9 mouse cellular contexts compared by ENCODE assay signal in the genomic region with DNA sequence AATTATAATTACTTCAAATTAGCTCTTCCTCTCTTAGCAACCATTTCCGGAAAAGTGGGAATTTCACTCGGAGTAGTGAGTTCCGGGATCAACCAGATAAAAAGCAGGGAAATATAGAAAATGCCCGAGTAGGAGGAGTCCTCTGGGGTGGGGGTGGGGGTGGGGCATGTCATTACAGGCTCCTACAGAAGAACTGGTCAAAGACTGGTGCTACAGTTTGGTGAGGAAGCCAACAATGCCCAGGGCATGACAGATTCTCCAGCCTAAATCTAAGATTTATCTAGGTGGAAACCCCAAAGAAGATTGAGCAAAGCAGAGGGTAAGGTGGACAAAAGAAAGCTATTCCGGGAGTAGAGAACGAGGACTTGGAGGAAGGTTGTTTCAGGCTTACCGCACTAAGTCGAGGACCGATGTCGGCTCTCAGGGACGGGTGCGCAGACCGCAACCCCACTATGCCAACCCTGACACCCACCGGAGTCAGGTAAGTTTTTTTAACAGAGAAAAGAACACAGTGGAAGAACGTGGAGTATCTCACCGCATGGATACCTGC. TPM values are rescaled to one million over a fixed set of nuclear protein-coding genes. Genes with fewer than 3 reads are reported as not detected.
A peak's percentile ranks its signal among the peaks of the same experiment; 100 is the strongest.
DNase-seq lines count a peak whose midpoint lies in the region; ATAC-seq lines count a peak whose summit lies in the region.
"Had no signal": no experiment of that assay in that cellular context is flagged by ENCODE, and none has a peak within 500 bp of the region (broad histone marks: within the 10 kb centered on the region; RNA-seq: fewer than 3 reads in every experiment).

No protein-coding gene starts in this region.

- peak overlapping the region; percentile 83 to 85 for H3K27ac ChIP-seq in heart, embryonic 14.5 days (replicated peaks in 1 of 2; ENCODE audit: control insufficient read depth in 1 of 2, insufficient read depth in 1 of 2, low read depth in 2 of 2, low read length in 2 of 2)
- H3K27ac ChIP-seq in macrophage = peak overlapping the region; percentile 59

- H3K4me3 ChIP-seq in heart, embryonic 14.5 days (ENCODE audit: control insufficient read depth in 1 of 2, insufficient read depth in 1 of 2, low read depth in 1 of 2, low read length in 2 of 2) = peak overlapping the region; percentile 71 to 86
- peak overlapping the region; percentile 89 for H3K4me3 ChIP-seq in macrophage (ENCODE audit: inconsistent target)

- peaks cover 94% of the 10 kb centered on the region for H3K79me2 ChIP-seq in macrophage (ENCODE audit: inconsistent target)

- DNase-seq in heart, postnatal 25 days (ENCODE audit: low spot score) = no peak
- DNase-seq in NIH3T3 (ENCODE audit: low read depth) = peak; percentile 67
- DNase-seq in frontal cortex, postnatal 36 days (ENCODE audit: low spot score in 2 of 2) = no peak
- DNase-seq in adrenal gland, adult 18-20 months (ENCODE audit: low spot score in 2 of 2) = no peak
- no peak for DNase-seq in retina, postnatal 1 day

- peaks cover 51% of the 10 kb centered on the region for H3K36me3 ChIP-seq in heart, embryonic 14.5 days (ENCODE audit: control insufficient read depth, insufficient read depth, low read length)
- peaks cover 16% of the 10 kb centered on the region for H3K36me3 ChIP-seq in macrophage (ENCODE audit: inconsistent target)

- ATAC-seq in heart, embryonic 14.5 days (ENCODE audit: insufficient number of reproducible peaks, insufficient read depth, low FRiP score, low read depth) = no peak
- ATAC-seq in granulocyte monocyte progenitor cell, adult 5-6 weeks (replicated peaks; ENCODE audit: poor library complexity, severe bottlenecking) = peak; percentile 10; the same call in 1 of the 2 replicates

- under 1% methylated on average over 16 of the region's 16 CpGs for WGBS in heart, embryonic 14.5 days
- WGBS in macrophage (ENCODE audit: missing documents) = 1% methylated on average over 16 of the region's 16 CpGs

- no peaks in the 10 kb centered on the region for H3K9me3 ChIP-seq in heart, embryonic 14.5 days (ENCODE audit: control insufficient read depth, low read length)

- no peaks in the 10 kb centered on the region for H3K27me3 ChIP-seq in heart, embryonic 14.5 days (ENCODE audit: control insufficient read depth, insufficient read depth, low read length)
- H3K27me3 ChIP-seq: Patski had no signal

- H3K4me1 ChIP-seq in heart, embryonic 14.5 days (ENCODE audit: control insufficient read depth in 2 of 2, insufficient read depth in 2 of 2, low read length in 2 of 2) = peaks cover 6 to 35% of the 10 kb centered on the region in 2 experiments

- H3K4me2 ChIP-seq in heart, embryonic 14.5 days (ENCODE audit: low read length) = peak overlapping the region; percentile 65

- H3K9ac ChIP-seq in heart, embryonic 14.5 days (ENCODE audit: low read length) = peak overlapping the region; percentile 85

- intact Hi-C loops in heart, postnatal 25 days (cut with DNase I) = no loop called here

RNA-seq across cellular contexts. Expression of a gene that starts 0.3 kb away (rescaled TPM):
- 55.9 and 63.1 TPM in 2 replicates for polyA plus RNA-seq in heart, embryonic 14.5 days (2014; fragmentation: Nextera tagmentation; extraction: Ambion mirVana)
- 10 to 100 TPM; 45.7 to 48.0 TPM for total RNA-seq in heart, postnatal 25 days (2021)
- 42.0 and 44.5 TPM in 2 replicates for total RNA-seq in granulocyte monocyte progenitor cell, adult 5-6 weeks (2014; fragmentation: Nextera tagmentation)
- 63.5 and 69.9 TPM in 2 replicates for total RNA-seq in granulocyte monocyte progenitor cell, adult 5-6 weeks (2017)
- total RNA-seq in macrophage (2018; cell fraction: chromatin; rRNA removed) = 100 to 1,000 TPM in 21 of 26 experiments, 10 to 100 TPM in 5; 75.1 to 226 (median 155) TPM
- total RNA-seq in macrophage (2018; cell fraction: cytosol; rRNA removed) = 10 to 100 TPM; 16.1 to 28.3 (median 21.0) TPM
- 100 to 1,000 TPM in 7 of 26 experiments, 10 to 100 TPM in 19; 45.8 to 147 (median 76.8) TPM for total RNA-seq in macrophage (2018; cell fraction: nucleus; rRNA removed)
- polyA plus RNA-seq in macrophage (2018) = 12.7 to 21.9 TPM (median 16.4 TPM) in 3 replicates
- total RNA-seq in adrenal gland, adult 18-20 months (2021) = 10 to 100 TPM; 64.1 to 66.8 TPM

RNA-seq across cellular contexts. Expression of a gene that starts 18.1 kb away (rescaled TPM):
- 20.9 and 24.4 TPM in 2 replicates for polyA plus RNA-seq in heart, embryonic 14.5 days (2014; fragmentation: Nextera tagmentation; extraction: Ambion mirVana)
- total RNA-seq in heart, postnatal 25 days (2021) = 10 to 100 TPM; 12.7 to 17.2 TPM
- 13.8 and 16.3 TPM in 2 replicates for total RNA-seq in granulocyte monocyte progenitor cell, adult 5-6 weeks (2014; fragmentation: Nextera tagmentation)
- total RNA-seq in granulocyte monocyte progenitor cell, adult 5-6 weeks (2017) = 30.8 and 59.4 TPM in 2 replicates
- total RNA-seq in macrophage (2018; cell fraction: chromatin; rRNA removed) = 10 to 100 TPM in 24 of 26 experiments, 1 to 10 TPM in 2; 7.4 to 50.9 (median 32.4) TPM
- 10 to 100 TPM in 4 of 26 experiments, 1 to 10 TPM in 22; 4.6 to 10.9 (median 7.4) TPM for total RNA-seq in macrophage (2018; cell fraction: cytosol; rRNA removed)
- total RNA-seq in macrophage (2018; cell fraction: nucleus; rRNA removed) = 10 to 100 TPM in 23 of 26 experiments, 1 to 10 TPM in 3; 6.0 to 41.4 (median 21.2) TPM
- 1.3 to 5.1 TPM (median 3.4 TPM) in 3 replicates for polyA plus RNA-seq in macrophage (2018)
- 10 to 100 TPM; 28.1 to 30.6 TPM for total RNA-seq in adrenal gland, adult 18-20 months (2021)

RNA-seq across cellular contexts. Expression of a gene that starts 18.1 kb away (rescaled TPM):
- 41.5 and 42.6 TPM in 2 replicates for polyA plus RNA-seq in heart, embryonic 14.5 days (2014; fragmentation: Nextera tagmentation; extraction: Ambion mirVana)
- 10 to 100 TPM; 15.3 to 25.9 TPM for total RNA-seq in heart, postnatal 25 days (2021)
- 51.0 and 59.2 TPM in 2 replicates for total RNA-seq in granulocyte monocyte progenitor cell, adult 5-6 weeks (2014; fragmentation: Nextera tagmentation)
- 23.3 and 27.2 TPM in 2 replicates for total RNA-seq in granulocyte monocyte progenitor cell, adult 5-6 weeks (2017)
- total RNA-seq in macrophage (2018; cell fraction: chromatin; rRNA removed) = 10 to 100 TPM; 16.7 to 82.1 (median 48.5) TPM
- 10 to 100 TPM in 23 of 26 experiments, 1 to 10 TPM in 3; 9.2 to 20.8 (median 13.5) TPM for total RNA-seq in macrophage (2018; cell fraction: cytosol; rRNA removed)
- total RNA-seq in macrophage (2018; cell fraction: nucleus; rRNA removed) = 10 to 100 TPM; 16.2 to 64.4 (median 31.4) TPM
- polyA plus RNA-seq in macrophage (2018) = 10.2 to 18.9 TPM (median 15.8 TPM) in 3 replicates
- total RNA-seq in adrenal gland, adult 18-20 months (2021) = 10 to 100 TPM; 46.1 to 59.0 TPM

RNA-seq across cellular contexts. Expression of a gene that starts 37.1 kb away (rescaled TPM):
- 34.1 and 35.2 TPM in 2 replicates for polyA plus RNA-seq in heart, embryonic 14.5 days (2014; fragmentation: Nextera tagmentation; extraction: Ambion mirVana)
- total RNA-seq in heart, postnatal 25 days (2021) = 1 to 10 TPM; 6.7 to 7.4 TPM
- total RNA-seq in granulocyte monocyte progenitor cell, adult 5-6 weeks (2014; fragmentation: Nextera tagmentation) = 7.1 and 11.0 TPM in 2 replicates
- 9.8 and 17.5 TPM in 2 replicates for total RNA-seq in granulocyte monocyte progenitor cell, adult 5-6 weeks (2017)
- total RNA-seq in macrophage (2018; cell fraction: chromatin; rRNA removed) = 10 to 100 TPM in 6 of 26 experiments, 1 to 10 TPM in 20; 5.6 to 13.3 (median 8.7) TPM
- 1 to 10 TPM; 2.8 to 7.0 (median 4.5) TPM for total RNA-seq in macrophage (2018; cell fraction: cytosol; rRNA removed)
- total RNA-seq in macrophage (2018; cell fraction: nucleus; rRNA removed) = 10 to 100 TPM in 5 of 26 experiments, 1 to 10 TPM in 21; 4.7 to 15.2 (median 7.4) TPM
- polyA plus RNA-seq in macrophage (2018) = 5.4 to 7.3 TPM (median 5.9 TPM) in 3 replicates
- total RNA-seq in adrenal gland, adult 18-20 months (2021) = 10 to 100 TPM; 18.4 to 18.8 TPM

RNA-seq across cellular contexts. Expression of a gene that starts 45.8 kb away (rescaled TPM):
- 38.8 and 39.0 TPM in 2 replicates for polyA plus RNA-seq in heart, embryonic 14.5 days (2014; fragmentation: Nextera tagmentation; extraction: Ambion mirVana)
- total RNA-seq in heart, postnatal 25 days (2021) = 10 to 100 TPM; 26.2 to 26.6 TPM
- total RNA-seq in granulocyte monocyte progenitor cell, adult 5-6 weeks (2014; fragmentation: Nextera tagmentation) = 47.1 and 68.5 TPM in 2 replicates
- 18.8 and 22.9 TPM in 2 replicates for total RNA-seq in granulocyte monocyte progenitor cell, adult 5-6 weeks (2017)
- 100 to 1,000 TPM in 2 of 26 experiments, 10 to 100 TPM in 24; 13.2 to 120 (median 62.1) TPM for total RNA-seq in macrophage (2018; cell fraction: chromatin; rRNA removed)
- 10 to 100 TPM; 18.0 to 32.4 (median 22.2) TPM for total RNA-seq in macrophage (2018; cell fraction: cytosol; rRNA removed)
- 10 to 100 TPM in 25 of 26 experiments, 1 to 10 TPM in 1; 8.2 to 42.1 (median 23.8) TPM for total RNA-seq in macrophage (2018; cell fraction: nucleus; rRNA removed)
- 17.8 to 37.0 TPM (median 27.6 TPM) in 3 replicates for polyA plus RNA-seq in macrophage (2018)
- total RNA-seq in adrenal gland, adult 18-20 months (2021) = 100 to 1,000 TPM in 1 of 2 experiments, 10 to 100 TPM in 1; 94.4 to 109 TPM
